Mouse (Mus musculus) heart, adult 2 months (tissue): ENCODE measurements around the gene Gpr156.
"Not testable (repeated sequence)": the region's sequence is repeated elsewhere in the genome, so short reads cannot be mapped to it uniquely, and the experiment has no call there.

ENCODE experiments used
- CTCF ChIP-seq: fragments of 200-600 bp; IDR thresholded peaks from 2 replicates; pipeline ENCODE4 v1.8.1; 2022; ENCODE audit warnings: antibody characterized with exemption, mild to moderate bottlenecking, moderate library complexity
- EP300 ChIP-seq: fragments of 200-500 bp; IDR thresholded peaks from 2 replicates; pipeline ENCODE4 v1.6.1; 2011; ENCODE audit warnings: low read depth, low read length, control low read depth; ENCODE audit not compliant: insufficient read depth

GRCm38 (mm10) chr16:37973239-37973638 lies 56.9 kb downstream of the Gpr156 start:
- not testable (repeated sequence) for TF ChIP-seq CTCF, EP300
